Mouse (Mus musculus): ENCODE results near the gene Olfr698.

DNA sequence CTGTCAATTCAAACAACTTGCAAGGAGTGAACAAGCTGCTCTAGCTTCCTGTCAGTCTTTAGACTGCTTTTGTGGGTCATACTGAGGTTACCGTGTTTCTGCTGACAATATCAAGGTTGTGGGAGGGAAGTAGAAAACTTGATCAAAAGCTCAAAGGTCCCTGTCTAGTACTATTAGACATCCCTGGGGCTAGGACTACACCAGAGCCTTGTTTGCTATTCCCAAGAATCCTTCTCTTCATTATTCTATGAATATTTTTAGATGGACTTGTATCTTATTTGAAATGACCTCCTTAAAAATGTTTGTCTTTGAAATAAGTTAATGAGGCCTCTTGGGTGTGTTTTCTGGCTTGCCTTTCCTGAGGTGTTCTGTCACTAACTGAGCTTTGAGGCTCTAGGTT lies 37.9 kb upstream of the Olfr698 start, which contains the start of gene Olfr699:
- no peak for TF ChIP-seq CTCF (conservative IDR thresholded peaks at IDR 0.05; ENCODE audit: insufficient read depth, insufficient read length, low read depth, low read length)
- no peak for TF ChIP-seq POLR2A (IDR thresholded peaks at IDR 0.05; ENCODE audit: low read depth, low read length)
